Mouse (Mus musculus): ENCODE data around the gene Lrfn3.

Gene Lrfn3

DNA sequence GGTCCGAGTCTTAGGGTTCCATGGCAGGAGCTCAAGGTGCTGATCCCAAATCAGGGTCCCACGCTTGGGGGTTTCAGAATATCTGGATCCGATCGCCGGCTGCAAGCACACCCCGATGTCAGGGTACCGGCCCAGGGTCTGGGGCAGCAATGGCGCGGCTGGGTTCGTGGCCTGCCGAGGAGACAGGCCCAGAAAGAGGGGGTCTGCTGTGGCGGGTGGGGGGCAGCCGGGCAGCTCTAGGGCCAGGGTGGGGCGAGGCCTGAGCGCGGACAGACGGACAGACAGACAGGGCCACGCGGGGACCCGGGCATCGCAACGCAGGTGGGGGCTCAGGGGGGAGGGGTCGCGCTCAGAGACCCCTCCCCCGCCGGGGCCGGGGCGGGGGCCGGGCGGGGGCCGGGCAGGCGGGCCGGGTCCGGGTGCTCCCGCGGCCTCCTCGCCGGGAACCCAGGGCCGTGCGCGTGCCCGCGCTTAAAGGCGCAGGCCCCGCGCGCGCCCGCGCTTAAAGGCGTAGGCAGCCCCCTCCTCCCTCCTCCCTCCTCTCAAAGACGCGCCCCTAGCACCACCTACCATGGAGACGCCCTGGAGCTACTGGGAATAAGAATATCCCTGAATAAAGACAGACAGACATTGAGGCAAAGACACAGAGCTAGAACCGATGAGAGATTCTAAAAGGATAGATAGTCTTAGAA lies at the start of gene Lrfn3:
Gene Lrfn3 (minus strand): TSS at position 121 of the 692 bp plus-strand sequence.
- no peak for DNase-seq (ENCODE audit: extremely low read depth, low read depth, low spot score)

DNA sequence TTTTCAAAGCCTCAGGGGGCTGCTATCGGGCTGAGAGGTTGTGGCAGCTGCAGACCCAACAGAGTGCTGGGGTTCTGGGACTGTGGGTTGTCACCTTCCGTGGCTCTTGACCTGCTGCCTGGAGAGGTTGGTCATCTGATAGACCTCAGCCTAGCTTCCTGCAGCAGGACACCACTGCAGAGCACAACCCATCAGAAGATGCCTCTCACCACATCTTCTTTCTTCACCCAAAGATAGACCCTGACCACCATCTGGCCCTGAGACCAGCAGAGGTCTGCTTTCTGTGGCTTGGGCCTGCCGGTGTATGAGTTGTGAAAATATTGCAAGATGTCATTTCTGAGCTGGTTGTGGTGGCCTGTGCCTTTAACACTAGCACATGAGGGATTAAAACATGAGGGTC lies 48.5 kb upstream of the Lrfn3 start:
- DNase-seq (ENCODE audit: extremely low read depth, low read depth, low spot score), result no peak

DNA sequence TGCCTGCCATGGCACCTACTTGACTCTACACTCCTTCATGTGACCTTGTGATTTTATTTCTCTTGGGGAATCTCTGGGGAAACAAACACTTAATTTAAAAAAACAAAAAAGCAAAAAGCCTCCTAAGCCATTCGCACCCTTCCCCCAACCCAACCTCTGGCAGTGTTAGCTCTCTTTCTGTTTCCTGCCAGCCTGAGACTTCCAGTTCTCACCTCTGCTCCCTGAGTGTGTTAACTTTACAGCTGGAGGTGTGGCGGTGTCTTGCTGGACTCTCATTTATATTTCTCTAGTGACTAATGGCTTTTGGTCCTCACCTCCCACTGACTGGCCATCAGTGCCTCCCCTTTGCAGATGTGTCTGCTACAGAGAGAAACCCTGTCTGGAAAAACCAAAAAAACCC lies 47.2 kb upstream of the Lrfn3 start:
- no peak for DNase-seq (ENCODE audit: extremely low read depth, low read depth, low spot score)

DNA sequence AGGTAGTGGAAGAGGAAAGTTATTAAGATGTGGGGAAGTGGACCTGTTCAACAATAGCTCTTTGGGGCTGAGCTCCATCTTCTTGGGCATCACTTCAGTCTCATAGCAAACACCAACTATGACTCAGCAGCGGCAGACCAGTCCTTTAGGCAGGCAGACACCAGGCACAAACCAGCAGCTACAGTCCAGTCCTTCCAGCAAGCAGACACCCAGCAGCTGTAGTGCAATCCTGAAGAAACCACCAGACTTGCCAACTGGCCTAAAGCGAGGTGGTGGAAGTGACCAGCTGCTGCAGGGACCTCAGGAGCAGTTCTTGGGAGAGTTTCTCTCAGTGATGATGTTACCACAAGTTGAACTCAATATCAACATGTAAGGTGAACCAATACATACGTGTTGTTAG lies 46.1 kb upstream of the Lrfn3 start:
- no peak for DNase-seq (ENCODE audit: extremely low read depth, low read depth, low spot score)

DNA sequence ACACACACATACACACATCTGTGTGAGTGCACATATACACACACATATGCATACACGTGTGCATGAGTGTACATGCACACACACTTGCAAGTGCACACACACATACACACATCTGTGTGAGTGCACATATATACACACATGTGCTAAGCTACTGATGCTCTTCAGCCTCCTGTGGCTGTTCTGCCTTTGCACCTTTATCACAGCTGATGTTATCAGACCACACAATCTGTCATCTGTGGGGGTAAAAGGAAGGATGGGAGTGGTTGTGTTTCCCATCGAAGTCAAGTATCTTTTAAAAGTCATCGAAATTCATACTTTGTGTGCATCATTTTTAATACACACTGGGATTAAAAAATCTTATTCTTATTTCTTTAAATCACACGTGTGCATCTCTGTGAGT lies 39.8 kb upstream of the Lrfn3 start:
- no peak for DNase-seq (ENCODE audit: extremely low read depth, low read depth, low spot score)

DNA sequence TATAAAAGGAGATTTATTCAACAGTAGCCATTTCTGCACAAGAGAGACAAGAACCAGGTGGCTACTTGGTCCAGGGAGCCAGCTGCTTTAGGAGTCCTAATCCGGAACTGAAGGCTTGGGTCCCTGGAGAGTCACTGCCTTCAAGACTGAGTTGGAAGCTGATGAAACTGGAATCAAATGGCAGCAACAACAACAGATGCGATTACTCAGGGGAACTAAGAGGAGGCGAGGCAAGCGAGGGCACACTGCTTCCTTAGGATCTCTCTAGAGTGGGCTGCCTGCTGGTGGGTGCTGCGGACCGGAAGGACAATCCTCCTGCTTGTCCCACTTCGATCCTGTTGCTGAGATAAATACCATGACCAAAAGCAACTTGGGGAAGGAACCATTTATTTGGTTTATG lies 37.1 kb upstream of the Lrfn3 start:
- DNase-seq (ENCODE audit: extremely low read depth, low read depth, low spot score), result no peak

DNA sequence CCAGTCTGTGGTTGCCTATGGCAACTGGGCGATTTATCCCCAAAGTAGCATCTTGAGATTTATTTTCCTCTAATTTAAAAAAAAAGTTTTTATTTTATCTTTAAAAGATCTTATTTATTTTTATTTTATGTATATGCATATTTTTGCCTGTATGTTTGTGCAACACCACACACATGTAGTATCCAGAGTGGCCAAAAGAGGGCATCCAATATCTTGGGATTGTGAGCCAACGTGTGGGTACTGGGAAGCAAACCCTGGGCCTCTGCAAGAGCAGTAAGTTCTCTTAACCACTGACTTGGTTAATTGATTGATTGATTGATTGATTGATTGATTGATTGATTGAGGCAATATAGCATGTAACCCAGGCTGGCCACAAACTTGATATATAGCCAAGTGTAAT lies 32.3 kb upstream of the Lrfn3 start:
- DNase-seq (ENCODE audit: extremely low read depth, low read depth, low spot score), result no peak

DNA sequence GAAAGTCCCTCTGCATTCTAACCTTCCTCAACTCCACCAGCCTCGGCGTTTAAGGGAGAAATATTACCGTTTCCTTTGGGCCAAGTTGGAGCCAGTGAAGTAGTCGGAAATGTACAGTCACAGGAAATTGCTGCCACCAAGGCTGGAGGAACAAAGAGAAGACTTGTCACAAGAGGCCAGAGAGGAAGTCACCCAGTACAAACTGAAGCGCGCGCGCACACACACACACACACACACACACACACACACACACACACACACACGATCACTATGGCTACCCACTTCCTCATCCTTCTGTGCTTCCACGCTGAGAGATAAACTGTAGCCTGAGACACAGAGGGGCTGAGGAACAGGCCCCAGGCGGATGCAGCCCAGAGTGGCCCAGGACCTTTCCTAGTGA lies 31.8 kb upstream of the Lrfn3 start:
- DNase-seq (ENCODE audit: extremely low read depth, low read depth, low spot score), result no peak

DNA sequence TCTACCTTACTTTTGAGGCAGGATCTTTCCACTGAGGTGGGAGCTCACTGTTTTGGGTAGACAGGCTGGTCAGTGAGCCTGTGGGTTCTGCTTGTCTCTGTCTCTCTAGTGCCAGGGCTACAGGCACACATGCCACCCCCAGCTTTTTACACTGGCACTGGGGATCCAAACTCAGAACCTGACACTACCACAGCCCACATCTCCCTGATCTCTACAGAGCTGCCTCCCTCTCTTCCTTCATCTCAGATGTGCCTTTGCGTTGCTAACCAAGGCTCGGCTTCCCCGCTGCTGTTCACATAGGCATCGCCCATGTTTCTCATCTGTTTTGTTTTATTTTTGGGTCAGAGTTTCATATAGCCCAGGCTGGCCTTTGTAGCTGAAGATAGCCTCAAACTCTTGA lies 31.1 kb upstream of the Lrfn3 start:
- DNase-seq (ENCODE audit: extremely low read depth, low read depth, low spot score), result no peak

DNA sequence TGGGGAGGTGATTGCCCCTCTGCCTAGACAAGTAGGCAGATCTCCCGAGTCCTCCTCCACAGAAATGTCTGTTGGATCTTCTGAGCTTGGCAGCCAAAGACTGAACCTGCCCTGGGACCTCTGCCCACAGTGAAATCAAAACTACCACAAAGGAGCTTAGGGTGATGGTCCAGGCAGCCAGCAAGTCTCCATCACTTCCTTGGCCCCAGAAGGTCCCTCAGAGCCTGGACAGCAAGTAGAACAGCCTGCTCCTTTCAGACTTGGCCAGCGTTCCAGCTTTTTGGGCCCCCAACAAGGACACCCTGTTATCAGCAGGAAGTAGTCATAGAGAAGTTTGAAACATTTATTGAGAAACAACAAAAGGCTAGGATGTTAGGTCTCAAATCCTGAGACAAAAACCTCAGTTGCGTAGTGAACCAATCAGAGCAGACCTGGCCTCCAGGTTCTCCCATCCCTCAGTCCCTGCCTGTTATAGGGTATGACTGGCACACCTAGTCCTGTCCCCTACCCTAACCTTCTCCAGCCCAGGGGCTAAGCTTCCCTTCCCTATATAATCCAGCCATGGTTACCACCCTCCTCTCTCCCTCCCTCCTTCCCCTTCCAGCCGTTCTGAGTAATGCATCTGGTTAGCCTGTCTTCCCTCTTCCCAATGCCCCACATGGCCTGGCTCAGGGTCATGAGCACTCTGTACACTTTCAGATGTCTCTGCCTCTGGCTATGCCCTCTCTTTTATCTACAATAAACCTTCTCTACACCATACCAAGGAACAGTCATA lies 30.4 kb upstream of the Lrfn3 start:
- no peak for DNase-seq (ENCODE audit: extremely low read depth, low read depth, low spot score)

DNA sequence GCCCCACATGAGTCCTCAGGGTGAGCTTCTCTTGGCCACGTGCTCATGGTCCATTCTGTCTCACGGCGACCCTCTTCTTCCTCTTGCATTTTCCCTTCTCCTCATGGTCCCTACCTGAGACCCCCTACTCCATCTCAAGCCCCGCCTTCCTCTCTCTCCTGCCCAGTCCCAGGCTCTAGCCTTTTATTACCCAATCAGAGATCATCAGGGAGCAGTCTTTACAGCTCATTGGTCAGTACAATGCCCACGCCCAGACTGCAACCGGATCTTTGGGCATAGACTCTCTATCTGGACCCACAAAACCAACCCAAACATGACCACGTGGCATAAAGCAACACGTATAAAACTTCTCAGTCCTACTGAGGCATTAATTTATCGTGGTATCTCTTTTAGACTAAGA lies 21.5 kb upstream of the Lrfn3 start:
- no peak for DNase-seq (ENCODE audit: extremely low read depth, low read depth, low spot score)

DNA sequence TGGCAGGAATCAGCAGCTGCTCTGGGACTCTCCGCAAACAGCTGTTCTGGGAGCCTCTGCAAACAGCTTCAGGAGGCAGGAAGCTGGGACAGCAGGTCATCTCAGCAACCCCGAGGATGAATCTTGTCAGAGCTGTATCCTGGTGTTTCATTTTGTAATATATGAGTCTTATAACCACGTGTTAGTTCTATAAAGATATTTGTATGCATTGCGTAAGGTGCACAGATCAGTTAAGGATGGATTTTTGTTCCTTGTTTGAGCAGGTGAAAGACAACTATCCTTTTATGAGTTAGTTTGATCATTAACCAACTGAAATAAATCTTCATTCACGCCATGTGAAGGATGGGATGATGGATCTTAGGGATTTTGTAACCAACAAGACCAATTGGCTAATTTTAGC lies 17.5 kb upstream of the Lrfn3 start:
- peak; percentile 19 for DNase-seq (ENCODE audit: extremely low read depth, low read depth, low spot score)

DNA sequence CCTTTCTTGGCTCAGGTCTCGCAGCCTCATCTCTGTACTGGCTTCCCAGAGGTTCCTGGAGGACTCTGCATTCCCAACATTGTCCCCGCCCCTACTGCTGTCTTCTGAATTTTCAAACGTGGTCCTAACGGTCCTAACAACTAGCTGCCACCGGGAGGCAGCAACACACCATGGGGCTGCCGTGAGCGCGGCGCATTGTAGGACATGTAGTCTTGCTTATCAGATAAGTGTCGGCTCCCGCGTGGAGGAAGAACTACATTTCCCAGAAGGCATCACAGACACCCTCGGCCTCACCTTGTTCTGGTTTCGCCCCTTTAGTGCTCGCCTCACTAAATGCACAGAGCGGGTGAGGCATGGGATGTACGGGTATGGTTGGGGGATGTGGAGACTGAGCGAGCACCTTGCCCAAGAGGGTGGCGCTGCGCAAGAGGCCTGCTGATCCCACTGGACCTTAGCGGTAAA lies 11.0 kb upstream of the Lrfn3 start:
- peak; percentile 87 for DNase-seq (ENCODE audit: extremely low read depth, low read depth, low spot score)

DNA sequence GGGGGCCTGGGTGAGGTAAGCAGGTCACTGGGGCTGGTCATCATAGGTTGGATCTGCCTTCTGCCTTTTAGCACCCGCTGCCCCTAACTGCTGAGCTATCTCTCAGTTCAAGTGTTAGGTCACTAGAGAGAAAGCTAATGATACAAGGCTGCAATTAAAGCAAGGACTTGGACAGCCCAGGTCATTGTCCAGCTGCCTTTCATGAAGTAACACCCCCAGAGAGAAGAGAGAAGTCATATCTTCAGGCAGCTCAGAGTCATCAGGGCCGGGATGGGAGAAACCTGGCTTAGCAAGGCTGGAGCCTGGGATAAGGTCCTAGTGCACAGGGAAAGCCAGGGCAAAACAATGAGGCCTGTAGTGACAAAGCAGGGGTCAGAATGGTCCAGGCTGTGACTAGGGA lies 4.9 kb upstream of the Lrfn3 start:
- no peak for DNase-seq (ENCODE audit: extremely low read depth, low read depth, low spot score)

DNA sequence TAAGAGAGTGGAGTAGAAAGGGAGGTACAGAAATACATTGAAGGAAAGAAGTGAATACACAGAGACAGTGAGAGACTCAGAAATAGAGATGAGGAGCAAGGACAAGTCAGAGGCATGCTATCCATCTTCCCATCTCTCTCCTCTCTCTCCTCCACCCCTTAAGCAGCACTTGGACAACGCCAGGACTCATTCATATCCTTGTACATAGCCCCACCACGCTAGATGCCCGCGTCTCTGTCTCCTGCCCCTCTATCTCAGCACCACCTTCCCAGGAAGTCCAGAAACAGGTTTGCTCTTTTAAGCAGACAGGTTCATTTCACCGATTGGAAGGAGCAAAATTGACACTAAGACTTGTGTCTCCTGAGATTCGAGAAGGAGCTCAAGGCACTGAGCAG lies 769 bp upstream of the Lrfn3 start:
- no peak for DNase-seq (ENCODE audit: extremely low read depth, low read depth, low spot score)

DNA sequence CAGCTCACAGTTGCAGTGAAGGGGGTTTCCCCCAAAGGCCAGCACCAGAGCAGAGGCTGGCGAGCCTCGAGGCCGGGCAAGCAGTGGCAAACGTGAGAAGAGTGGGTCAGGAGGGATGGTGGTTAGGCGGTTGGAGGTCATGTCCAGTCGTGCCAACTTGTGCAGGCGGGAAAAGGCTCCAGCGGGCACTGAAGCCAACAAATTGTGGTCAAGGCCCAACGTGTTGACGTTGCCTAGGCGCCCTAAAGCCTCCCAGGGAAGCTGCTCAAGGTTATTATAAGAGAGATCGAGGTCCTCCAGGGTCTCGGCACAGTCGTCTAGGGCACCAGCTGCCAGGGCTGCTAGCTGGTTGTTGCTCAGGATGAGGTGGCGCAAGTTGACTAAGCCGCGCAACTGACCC lies 2.5 kb downstream of the Lrfn3 start:
- no peak for DNase-seq (ENCODE audit: extremely low read depth, low read depth, low spot score)

DNA sequence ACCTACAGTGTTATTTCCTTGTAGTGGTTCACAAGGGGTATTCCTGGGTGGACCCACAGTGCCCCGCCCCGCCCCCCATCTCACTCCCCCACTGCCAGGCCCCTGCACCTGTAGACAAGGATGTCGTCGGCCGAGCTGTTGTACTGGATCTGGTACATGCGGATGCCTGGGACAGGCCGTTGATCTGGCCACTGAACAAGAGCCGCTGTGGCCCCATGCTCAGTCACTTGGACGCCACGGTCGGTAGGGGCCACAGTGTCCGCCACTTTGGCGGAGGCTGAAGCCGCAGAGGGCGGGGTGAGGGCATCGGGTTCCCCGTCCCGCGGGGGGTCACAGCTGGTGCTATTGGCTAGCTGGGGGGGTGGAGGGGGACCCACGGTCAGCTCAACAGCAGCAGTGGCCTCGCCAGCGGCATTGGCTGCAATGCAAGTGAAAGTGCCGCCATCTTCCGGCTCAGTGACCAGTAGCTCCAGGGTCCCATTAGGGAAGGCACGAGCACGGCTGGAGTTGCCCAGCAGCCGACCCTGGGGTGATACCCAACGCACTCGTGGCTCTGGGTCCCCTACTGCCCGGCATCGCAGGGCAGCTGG lies 3.2 kb downstream of the Lrfn3 start:
- no peak for DNase-seq (ENCODE audit: extremely low read depth, low read depth, low spot score)

DNA sequence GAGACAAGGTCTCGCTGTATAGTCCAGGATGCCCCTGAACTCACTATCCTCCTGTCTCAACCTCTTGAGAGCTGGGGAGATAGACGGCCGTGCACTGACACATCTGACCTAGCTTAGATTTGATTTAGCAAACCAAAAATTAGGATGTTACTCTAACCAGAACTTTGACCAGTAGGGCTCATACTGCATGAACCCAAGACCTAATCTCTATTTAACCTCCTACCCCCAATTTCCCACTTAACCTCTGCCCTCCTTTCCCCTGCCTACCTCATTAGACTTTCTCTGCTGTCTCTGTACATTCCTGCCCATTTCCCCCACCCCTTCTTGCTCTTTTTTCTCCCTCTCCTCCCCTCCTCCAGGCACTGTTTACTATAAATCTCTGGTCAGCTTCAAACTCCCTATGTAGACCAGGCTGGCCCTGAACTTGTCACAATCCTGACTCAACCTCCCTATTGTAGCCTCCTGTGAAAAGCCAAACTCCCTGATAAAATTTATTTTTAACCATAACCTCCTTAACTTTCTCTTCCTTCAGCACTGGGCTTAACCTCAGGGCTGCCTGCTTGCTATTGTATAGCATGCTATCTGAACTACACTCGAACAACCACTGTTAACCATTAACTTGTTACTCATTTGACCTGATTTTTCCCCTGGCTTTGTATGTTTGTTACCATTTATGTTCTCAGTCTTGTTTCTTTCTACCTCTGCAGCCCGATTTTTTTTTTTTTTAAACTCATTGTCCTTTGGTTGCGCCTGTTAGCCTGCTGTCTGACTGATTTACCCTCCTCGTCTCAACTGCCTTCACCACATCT lies 4.0 kb downstream of the Lrfn3 start:
- no peak for DNase-seq (ENCODE audit: extremely low read depth, low read depth, low spot score)

DNA sequence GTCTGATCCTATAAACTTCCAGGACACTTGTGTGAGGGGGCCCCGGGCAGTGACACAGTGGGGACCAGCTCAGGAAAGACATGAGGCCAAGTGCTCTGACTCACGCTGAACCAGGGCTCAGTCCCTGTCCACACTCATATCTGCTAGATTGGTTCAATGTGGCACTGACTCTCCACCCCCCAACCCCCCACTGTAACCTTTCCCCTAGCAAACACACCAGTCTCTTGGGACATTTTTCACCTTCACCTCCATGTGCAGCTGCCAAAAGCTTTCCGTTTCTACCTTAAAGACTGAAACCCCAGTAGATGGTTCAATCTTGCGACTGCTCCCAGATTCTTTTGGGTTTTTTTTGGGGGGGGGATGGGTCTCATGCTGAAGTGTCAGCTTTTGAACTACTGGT lies 8.5 kb downstream of the Lrfn3 start:
- no peak for DNase-seq (ENCODE audit: extremely low read depth, low read depth, low spot score)

DNA sequence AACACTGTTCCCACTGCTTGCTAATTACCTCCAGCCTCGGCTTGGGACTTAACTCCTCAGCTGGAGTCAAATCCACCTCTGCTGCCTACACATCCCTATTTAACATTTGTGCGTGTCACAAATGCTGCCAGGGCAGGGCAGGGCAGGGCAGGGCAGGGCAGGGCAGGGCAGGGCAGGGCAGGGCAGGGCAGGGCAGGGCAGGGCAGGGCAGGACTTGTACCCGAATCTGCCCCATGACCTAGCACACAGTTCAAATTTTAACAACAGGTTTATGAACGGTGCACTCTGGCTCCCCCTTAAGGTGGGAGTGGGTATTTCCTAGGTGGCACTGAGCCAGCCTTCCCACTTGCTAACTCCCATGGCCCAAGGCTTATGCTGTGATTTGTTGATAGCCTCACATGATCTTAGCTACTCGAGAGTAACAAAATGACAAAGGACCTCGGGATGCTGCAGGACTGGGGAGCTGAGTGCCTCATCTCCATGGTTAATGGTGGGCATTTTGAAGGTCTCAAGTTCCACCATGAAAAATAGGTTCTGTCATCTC lies 9.2 kb downstream of the Lrfn3 start:
- no peak for DNase-seq (ENCODE audit: extremely low read depth, low read depth, low spot score)

DNA sequence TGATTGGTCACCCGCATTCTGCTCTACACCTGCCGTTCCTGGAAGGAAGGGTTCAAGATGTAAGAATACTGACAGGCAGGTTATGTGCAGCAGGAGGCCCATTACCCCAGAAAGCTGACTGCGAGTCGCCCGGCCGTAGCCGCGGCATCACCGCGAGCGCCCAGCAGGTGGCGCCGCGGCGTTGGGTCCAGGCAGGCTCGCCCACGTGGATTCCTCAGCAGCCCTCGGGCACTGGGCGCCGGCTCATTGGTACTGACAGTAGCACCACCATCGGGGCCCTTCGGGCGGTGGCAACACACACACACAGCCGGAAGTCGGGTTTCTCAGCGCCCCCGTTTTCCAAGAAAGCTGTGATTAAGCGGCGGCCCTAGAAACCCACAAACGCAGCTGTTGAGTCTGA lies 14.7 kb downstream of the Lrfn3 start:
- DNase-seq (ENCODE audit: extremely low read depth, low read depth, low spot score), result no peak

Data from fat pad, adult 2 months (tissue).